Mouse (Mus musculus): ENCODE results near the gene Arl5c. TPM values are rescaled to one million over a fixed set of nuclear protein-coding genes. Genes with fewer than 3 reads are reported as not detected.

Arl5c gene
- polyA plus RNA-seq, 1 experiment, result 9.1 TPM

DNA sequence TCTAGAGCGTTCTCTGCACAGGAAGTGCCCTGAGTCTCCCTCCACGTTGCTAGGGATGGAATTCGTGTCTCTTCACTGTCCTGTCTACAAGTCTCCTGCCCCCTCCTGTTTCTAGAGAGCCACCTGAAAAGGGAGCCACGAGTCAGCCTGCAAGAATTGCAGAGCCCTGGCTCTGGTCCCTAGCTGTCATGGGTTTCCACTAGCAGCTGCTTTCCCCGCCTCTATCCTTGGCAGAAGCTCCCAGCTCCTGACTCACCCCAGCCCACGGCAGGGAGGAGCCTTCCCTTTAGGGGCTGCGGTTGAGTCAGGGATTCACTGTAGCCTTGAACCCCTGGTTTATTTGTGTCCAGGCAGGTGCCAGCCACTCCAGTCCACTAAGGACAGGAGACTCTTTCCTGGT, 24.7 kb downstream of the Arl5c start:
- Histone ChIP-seq H3K4me1 (peaks cover 14% of the 10 kb centered on the region; the same call in 1 of the 2 replicates), H3K9me3 (0 out of 2 replicates have a peak, but pooled peaks cover 4% of the 10 kb centered on the region), H3K27me3 (replicated peaks) (peaks cover 77% of the 10 kb centered on the region), H3K4me3 (replicated peaks) (no peak overlapping the region), H3K36me3 (replicated peaks; ENCODE audit: low read length) (no peaks in the 10 kb centered on the region)
- no peak for TF ChIP-seq FLI1 (IDR thresholded peaks at IDR 0.05; ENCODE audit: low read length)
- no peak for TF ChIP-seq GATA1 (IDR thresholded peaks at IDR 0.05; ENCODE audit: borderline replicate concordance, low read length)

DNA sequence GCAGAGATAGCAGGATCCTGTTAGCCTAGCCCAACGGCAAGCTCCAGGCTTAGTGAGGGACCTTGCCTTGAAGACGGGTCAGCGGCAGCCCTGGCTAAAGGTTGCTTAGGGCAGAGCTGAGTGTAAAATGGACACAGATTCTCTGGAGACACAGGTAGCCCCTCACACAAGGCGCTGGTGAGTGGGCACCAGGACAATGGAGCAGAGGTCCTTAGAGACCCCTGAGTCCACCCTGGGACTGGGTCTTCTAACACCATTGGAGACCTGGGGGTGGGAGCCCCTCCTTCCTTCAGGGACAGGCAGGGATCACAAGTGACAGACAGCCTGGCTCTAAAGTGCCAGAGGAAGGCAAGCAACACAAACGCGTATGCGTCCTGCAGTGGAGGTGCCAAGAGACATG, 25.2 kb downstream of the Arl5c start:
- TF ChIP-seq FLI1 (IDR thresholded peaks at IDR 0.05; ENCODE audit: low read length), result no peak
- TF ChIP-seq GATA1 (IDR thresholded peaks at IDR 0.05; ENCODE audit: borderline replicate concordance, low read length), result no peak
- Histone ChIP-seq H3K27me3 (replicated peaks) (peaks cover 72% of the 10 kb centered on the region), H3K36me3 (replicated peaks; ENCODE audit: low read length) (no peaks in the 10 kb centered on the region), H3K4me1 (peaks cover 14% of the 10 kb centered on the region; the same call in 1 of the 2 replicates), H3K4me3 (replicated peaks) (no peak overlapping the region), H3K9me3 (0 out of 2 replicates have a peak, but pooled peaks cover 4% of the 10 kb centered on the region)

DNA sequence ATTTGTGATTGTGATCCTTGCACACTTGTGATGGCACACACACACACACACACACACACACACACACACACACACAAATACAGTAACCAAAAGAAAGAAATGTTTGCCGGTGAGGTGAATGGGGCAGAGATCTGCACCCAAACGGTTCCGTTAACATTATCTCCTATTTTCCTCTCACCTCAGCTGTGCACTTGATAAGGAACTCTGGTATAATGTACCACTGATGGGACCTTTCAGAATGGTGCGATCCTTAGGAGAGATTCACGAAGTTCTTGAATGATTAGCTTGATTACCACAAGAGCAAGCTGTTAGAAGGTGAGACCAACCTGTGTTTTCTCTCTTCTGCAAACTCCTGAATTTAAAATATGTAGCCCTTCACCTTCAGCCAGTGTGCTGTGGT, 27.6 kb downstream of the Arl5c start:
- no peak for TF ChIP-seq FLI1 (IDR thresholded peaks at IDR 0.05; ENCODE audit: low read length)
- TF ChIP-seq GATA1 (IDR thresholded peaks at IDR 0.05; ENCODE audit: borderline replicate concordance, low read length), result no peak
- Histone ChIP-seq H3K4me3 (replicated peaks) (no peak overlapping the region), H3K9me3 (no peaks in the 10 kb centered on the region), H3K36me3 (replicated peaks; ENCODE audit: low read length) (no peaks in the 10 kb centered on the region), H3K4me1 (peaks cover 14% of the 10 kb centered on the region; the same call in 1 of the 2 replicates), H3K27me3 (replicated peaks) (peaks cover 74% of the 10 kb centered on the region)

DNA sequence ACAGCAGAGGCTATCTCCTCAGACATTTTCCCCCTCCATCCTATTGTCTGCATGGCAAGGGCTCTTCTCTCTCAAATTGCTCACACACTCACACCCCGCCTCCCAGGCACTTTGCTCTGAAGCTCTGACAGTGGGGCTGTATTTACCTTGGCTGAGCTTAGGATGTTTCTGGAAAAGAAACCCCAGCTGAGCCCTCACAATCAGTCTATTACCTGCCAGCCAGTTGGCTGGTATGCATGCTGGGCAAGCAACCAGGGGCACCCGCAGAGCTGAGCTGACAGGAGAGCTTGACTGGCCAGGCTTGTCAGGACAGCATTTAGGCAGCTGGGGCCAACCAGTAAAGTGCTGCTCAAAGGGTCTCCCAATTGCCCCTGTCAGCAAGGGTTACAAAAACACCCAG, 28.9 kb downstream of the Arl5c start:
- Histone ChIP-seq H3K27me3 (replicated peaks) (peaks cover 74% of the 10 kb centered on the region), H3K36me3 (replicated peaks; ENCODE audit: low read length) (no peaks in the 10 kb centered on the region), H3K4me1 (peaks cover 14% of the 10 kb centered on the region; the same call in 1 of the 2 replicates), H3K9me3 (no peaks in the 10 kb centered on the region), H3K4me3 (replicated peaks) (no peak overlapping the region)
- no peak for TF ChIP-seq GATA1 (IDR thresholded peaks at IDR 0.05; ENCODE audit: borderline replicate concordance, low read length)
- TF ChIP-seq FLI1 (IDR thresholded peaks at IDR 0.05; ENCODE audit: low read length), result no peak

DNA sequence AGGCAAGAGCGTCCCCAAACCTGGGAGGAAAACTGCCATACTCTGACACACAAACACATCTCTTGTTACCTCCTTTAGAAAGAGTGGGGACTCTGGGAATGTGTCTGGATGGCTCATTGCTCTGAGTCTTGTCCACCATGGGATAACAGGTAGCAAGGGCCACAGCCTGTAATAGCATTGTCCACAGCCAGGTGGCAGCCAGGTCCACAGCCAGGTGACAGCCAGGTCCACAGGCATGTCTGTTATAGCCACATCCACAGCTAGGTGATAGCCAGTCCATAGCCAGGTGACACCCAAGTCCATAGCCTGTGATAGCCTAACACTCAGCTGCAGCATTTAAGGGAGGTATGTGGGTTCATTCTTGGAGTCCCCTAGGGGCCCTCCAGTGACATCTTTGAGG, 35.1 kb downstream of the Arl5c start:
- peaks cover 36% of the 10 kb centered on the region for H3K4me1 ChIP-seq
- TF ChIP-seq GATA1 (IDR thresholded peaks at IDR 0.05; ENCODE audit: borderline replicate concordance, low read length) (no peak), FLI1 (IDR thresholded peaks at IDR 0.05; ENCODE audit: low read length) (no peak)
- peaks cover 35% of the 10 kb centered on the region for H3K27me3 ChIP-seq (replicated peaks)
- no peaks in the 10 kb centered on the region for H3K9me3 ChIP-seq
- H3K4me3 ChIP-seq (replicated peaks), result no peak overlapping the region
- H3K36me3 ChIP-seq (replicated peaks; ENCODE audit: low read length), result no peaks in the 10 kb centered on the region

DNA sequence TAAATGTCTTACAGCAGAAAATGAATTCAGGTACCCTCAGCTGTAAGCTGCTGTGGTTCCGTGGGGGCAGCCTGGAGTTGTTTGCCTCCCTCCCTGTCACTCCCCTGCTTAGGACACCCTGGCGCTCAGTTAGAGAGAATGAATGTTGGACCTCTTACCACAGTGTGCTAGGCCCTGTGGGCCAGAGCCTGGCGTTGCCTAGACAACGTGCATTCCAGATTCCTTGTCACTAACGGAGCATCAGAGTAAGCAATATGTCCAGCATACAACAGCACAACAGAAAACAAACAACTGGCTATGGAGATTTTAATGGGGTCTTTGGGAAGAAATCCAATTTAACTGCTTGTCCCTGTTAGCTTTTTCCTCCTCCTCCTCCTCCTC, 36.7 kb downstream of the Arl5c start:
- H3K4me3 ChIP-seq (replicated peaks), result no peak overlapping the region
- H3K36me3 ChIP-seq (replicated peaks; ENCODE audit: low read length), result no peaks in the 10 kb centered on the region
- peaks cover 37% of the 10 kb centered on the region for H3K27me3 ChIP-seq (replicated peaks)
- no peaks in the 10 kb centered on the region for H3K9me3 ChIP-seq
- no peak for TF ChIP-seq FLI1 (IDR thresholded peaks at IDR 0.05; ENCODE audit: low read length)
- H3K4me1 ChIP-seq, result peaks cover 52% of the 10 kb centered on the region

DNA sequence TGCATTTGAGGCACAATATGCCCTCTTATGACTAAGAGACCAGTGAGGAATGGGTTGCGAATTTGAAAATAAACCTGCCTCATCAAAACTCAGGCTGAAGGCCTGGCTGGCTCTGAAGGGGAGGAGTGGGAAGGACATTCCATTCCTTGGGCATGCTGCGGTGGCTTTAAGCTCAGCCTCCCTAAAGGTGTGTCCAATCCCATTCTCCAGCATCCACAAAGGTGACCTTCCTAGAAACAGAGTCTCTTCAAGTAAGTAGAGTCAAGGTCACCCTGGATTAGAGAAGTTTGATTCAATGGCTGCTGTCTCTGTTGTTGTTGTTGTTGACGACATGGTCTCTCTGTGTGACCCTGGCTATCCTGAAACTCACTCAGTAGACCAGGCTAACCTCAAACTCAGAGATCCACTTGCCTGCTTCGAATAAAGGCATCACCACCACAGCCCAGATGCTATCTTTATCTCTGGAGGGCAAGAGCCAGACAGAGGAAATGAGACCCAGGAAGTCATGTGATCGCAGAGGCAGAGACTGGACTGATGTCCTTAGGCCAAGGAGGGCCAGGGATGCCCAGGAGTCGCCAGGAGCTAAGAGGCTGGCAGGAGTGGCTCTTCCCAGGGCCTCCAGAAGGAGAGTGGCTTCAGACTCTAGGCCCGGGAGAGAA, 37.2 kb downstream of the Arl5c start:
- H3K36me3 ChIP-seq (replicated peaks; ENCODE audit: low read length), result no peaks in the 10 kb centered on the region
- H3K4me3 ChIP-seq (replicated peaks), result peak overlapping the region; percentile 11
- H3K27me3 ChIP-seq (replicated peaks), result peaks cover 37% of the 10 kb centered on the region
- peaks cover 57% of the 10 kb centered on the region for H3K4me1 ChIP-seq
- TF ChIP-seq FLI1 (IDR thresholded peaks at IDR 0.05; ENCODE audit: low read length) (no peak), GATA1 (IDR thresholded peaks at IDR 0.05; ENCODE audit: borderline replicate concordance, low read length) (no peak)
- H3K9me3 ChIP-seq, result no peaks in the 10 kb centered on the region

DNA sequence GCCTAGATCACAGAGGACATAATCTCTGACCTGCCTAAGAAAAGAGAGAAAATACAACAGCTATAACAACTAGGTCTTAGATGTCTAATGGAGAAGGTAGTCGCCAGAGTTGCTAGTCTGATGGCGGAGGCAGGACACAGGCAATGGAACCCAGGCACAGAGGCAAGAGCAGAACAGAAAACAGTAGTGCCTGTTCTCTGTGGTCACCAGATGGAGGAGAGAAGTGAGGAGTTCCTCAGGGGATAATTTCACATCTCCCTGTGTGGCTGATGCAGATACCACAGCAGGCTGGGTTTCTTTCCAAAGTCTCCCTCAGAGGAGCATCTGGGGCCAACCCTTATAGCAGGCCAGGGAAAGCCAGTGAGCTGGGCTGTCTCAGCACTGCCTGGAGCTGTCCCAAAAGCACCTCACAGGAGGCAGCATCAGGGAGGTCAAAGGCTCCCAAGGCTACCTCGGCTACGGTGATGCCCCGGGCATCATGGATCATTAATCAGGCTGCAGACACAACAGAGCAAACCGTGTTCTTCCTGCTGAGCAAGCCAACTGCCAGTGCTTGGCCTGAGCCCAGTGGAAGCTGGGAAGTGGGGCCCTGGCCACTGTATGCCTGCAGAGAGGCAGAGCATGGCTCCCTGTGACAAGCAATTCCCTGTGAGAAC, 38.9 kb downstream of the Arl5c start:
- peaks cover 58% of the 10 kb centered on the region for H3K4me1 ChIP-seq
- H3K27me3 ChIP-seq (replicated peaks), result peaks cover 28% of the 10 kb centered on the region
- H3K4me3 ChIP-seq (replicated peaks), result no peak overlapping the region
- H3K9me3 ChIP-seq, result no peaks in the 10 kb centered on the region
- H3K36me3 ChIP-seq (replicated peaks; ENCODE audit: low read length), result no peaks in the 10 kb centered on the region
- TF ChIP-seq FLI1 (IDR thresholded peaks at IDR 0.05; ENCODE audit: low read length) (no peak), GATA1 (IDR thresholded peaks at IDR 0.05; ENCODE audit: borderline replicate concordance, low read length) (no peak)

DNA sequence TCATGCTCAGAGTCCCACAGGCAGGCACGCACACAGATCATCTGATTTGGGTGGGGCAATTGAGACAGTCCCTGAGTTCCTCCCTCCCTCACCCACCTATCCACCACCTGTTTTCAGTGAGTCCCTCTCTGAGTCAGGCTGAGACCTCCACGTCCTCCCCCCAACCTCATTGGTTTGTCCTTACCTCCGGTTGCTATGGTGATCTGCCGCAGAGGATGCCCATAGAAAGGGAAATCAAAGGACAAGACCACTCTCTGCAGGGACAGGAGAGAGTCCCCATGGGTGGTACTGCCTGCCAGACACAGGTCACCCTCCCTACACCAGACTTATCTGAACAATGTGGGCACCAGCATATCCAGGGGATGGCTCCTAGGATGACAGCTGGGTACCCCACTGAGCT, 40.1 kb downstream of the Arl5c start:
- peaks cover 63% of the 10 kb centered on the region for H3K4me1 ChIP-seq

DNA sequence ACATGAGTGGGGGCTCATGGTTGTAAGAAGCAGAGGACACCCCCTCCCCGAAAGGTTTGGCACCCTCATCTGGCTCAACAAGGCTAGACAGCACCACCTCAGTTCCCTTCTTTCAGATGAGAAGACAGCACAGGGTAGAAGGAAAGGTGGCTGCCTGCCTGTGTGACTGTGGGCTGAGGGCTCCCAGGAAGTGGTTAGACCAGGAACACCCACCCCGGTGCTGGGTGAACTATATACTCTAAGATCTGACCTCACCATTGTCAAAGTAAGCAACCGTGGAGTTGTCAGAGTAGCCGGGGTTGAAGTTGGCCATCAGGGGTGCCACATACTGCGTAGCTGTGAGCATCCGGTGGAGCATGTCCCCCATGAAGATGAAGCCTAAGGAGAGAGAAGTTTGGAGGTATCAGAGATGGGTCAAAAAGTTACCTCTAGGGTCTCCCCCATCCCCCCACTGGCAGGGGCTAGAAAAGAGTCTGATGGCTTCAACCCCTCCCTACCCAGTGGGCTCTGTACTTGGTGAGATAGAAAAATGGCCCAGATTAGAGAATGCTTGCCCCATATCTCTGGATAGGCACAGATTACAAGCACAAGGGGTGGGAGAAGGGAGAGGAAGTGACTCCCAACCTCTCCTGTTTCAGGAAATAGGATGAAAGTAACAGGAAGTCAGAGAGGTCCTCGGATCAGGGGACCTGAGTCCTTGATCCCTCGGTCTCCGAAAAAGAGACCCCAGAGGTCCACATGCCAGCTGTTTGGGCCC, 40.7 kb downstream of the Arl5c start:
- TF ChIP-seq FLI1 (IDR thresholded peaks at IDR 0.05; ENCODE audit: low read length), result no peak
- TF ChIP-seq GATA1 (IDR thresholded peaks at IDR 0.05; ENCODE audit: borderline replicate concordance, low read length), result no peak
- no peaks in the 10 kb centered on the region for H3K36me3 ChIP-seq (replicated peaks; ENCODE audit: low read length)
- H3K27me3 ChIP-seq (replicated peaks), result peaks cover 28% of the 10 kb centered on the region
- no peak overlapping the region for H3K4me3 ChIP-seq (replicated peaks)
- H3K9me3 ChIP-seq, result peaks cover 8% of the 10 kb centered on the region
- peaks cover 66% of the 10 kb centered on the region for H3K4me1 ChIP-seq

More for the DNA sequence above, 40.1 kb downstream of the Arl5c start:
- Histone ChIP-seq H3K9me3 (peaks cover 5% of the 10 kb centered on the region), H3K4me3 (replicated peaks) (no peak overlapping the region), H3K36me3 (replicated peaks; ENCODE audit: low read length) (no peaks in the 10 kb centered on the region), H3K27me3 (replicated peaks) (peaks cover 28% of the 10 kb centered on the region)
- no peak for TF ChIP-seq FLI1 (IDR thresholded peaks at IDR 0.05; ENCODE audit: low read length)
- TF ChIP-seq GATA1 (IDR thresholded peaks at IDR 0.05; ENCODE audit: borderline replicate concordance, low read length), result no peak
